Mouse (Mus musculus): Measurements from ENCODE around the gene Ssbp3.

DNA sequence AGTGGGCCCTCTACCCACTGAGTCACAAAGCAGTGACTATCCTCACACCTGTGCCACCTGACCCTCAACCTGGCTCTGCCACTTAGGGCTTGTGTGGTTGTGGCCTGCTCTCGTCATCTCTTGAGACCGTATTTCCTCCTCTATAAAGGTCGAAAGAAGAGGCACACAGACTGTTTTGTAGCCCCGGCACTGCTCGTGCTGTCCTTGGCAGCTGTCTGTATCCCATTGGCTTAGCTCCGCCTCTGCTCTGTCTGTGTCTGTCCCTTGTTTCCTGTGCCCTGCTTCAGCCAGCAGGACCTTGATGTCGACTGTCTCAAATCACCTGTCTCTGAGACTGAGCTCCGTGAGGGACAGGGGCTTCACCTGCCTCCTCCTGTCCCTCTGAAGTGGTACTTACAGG lies 116.0 kb downstream of the Ssbp3 start:
- no peak for TF ChIP-seq CTCF (IDR thresholded peaks at IDR 0.05; ENCODE audit: borderline replicate concordance, insufficient read depth, low read length)
- TF ChIP-seq POLR2A (IDR thresholded peaks at IDR 0.05; ENCODE audit: low read depth, low read length) = no peak
